Mouse (Mus musculus) CD8-positive naive resting alpha-beta T cell, adult 2 months (primary cell): ENCODE data around the gene Vmn2r67.
"Not testable (repeated sequence)": the region's sequence is repeated elsewhere in the genome, so short reads cannot be mapped to it uniquely, and the experiment has no call there.

Source experiments
- DNase-seq, 2 experiments: peaks; one replicate each; pipeline ENCODE4 v3.0.0; 2022; ENCODE audit warnings: low read depth in 2 of 2, low spot score in 2 of 2

Vmn2r67 gene

DNA sequence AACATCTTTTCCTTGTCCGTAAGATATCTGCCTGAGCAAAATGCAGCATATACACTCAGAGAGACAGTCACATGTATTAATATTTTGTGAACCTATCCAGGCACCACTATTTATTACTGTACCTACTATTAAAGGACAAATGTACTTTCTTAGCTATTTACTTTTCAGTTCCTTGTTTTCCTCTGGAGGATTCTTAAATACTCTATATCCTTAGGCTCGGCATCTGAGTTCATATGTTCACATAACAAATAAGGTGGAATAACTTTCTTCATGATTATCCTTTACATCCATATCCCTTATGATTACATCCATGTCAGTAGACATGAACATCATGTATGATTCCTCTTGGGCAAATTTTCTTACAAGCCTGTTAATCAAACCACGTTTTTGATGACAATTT lies at the start of gene Vmn2r67:
Gene Vmn2r67 (minus strand): TSS at position 101 of the 400 bp plus-strand sequence.
- DNase-seq: no peak

DNA sequence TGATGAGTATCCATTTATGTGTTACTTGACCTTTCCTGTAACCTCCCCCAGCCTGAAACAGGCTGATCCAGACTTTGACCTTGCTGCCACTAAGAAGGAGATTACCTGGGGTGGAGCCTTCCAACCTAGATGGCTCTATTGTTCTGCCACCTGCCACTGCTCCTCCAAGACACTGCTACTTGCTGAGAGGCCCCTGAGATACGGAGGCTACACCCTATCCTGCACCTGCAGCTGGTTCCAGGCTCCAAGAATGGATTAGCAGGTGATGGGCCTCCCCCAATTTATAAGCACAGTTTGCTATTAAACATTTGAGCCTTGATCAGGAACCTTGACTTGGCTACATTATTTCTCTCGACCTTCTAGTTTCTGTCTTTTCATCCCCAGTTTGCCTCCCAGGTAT lies 51.3 kb downstream of the Vmn2r67 start:
- not testable (repeated sequence) for DNase-seq
